8 mouse cellular contexts compared by ENCODE assay signal in the genomic region with DNA sequence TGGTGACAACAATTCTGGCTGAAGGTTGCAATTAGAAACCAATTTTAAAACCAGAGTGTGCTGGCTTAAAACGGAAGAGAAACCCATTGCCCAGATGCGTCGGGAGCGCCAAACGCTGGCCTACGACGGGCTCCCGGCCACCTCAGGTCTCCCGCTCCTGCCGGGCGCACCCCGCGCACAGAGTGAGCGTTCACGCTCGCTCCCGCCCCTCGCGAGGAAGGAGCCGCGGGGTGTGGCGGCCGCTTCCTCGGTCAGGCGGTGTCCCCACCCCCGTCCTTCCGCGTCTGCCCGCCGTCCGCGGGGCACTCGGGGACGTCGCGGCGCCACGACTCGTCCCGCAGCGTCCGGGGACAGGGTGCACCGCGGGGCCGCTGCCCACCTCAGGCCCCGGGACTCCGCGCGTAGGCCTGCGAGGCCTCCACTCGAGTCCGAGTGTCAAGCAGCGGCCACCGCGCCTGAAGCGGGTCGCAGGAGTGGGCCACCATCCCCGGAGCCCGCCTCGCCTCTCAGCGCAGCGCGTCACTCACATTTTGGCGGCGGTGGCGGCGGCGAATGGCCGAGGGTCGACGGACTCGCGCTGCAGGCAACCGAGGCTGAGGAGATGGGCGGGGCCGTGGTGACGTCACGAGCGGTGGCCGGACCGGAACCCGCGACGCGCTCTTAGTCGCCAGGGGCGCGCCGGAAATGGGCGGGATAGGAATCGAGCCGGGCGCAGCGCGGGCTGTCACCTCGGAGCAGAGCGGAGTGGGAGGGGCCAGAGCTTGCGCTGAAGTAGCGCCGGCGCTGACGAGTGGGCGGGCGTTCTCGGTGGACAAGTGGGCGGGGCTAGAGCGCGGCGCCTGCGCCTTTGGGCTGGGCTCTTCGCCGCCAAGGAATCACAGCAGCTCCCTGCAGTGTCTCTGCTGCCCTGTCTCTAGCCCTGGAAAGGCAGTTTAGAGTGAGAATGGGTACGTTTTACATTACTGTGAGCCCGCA. TPM values are rescaled to one million over a fixed set of nuclear protein-coding genes. Genes with fewer than 3 reads are reported as not detected.
DNase-seq lines count a peak whose midpoint lies in the region; ATAC-seq lines count a peak whose summit lies in the region.

A gene (minus strand): TSS at position 617 of the 975 bp plus-strand sequence.

- H3K4me1 ChIP-seq in hindbrain, embryonic 16.5 days (ENCODE audit: control insufficient read depth, insufficient read depth, low read depth, low read length), result peaks cover 12% of the 10 kb centered on the region

- peak within 1 kb of the TSS; percentile 96 for H3K27ac ChIP-seq in hindbrain, embryonic 16.5 days (ENCODE audit: low read depth, low read length)
- peak within 1 kb of the TSS; percentile 49 for H3K27ac ChIP-seq in macrophage

- peak within 1 kb of the TSS; percentile 80 for H3K4me2 ChIP-seq in hindbrain, embryonic 16.5 days (ENCODE audit: low read length)

- H3K9me3 ChIP-seq in hindbrain, embryonic 16.5 days (ENCODE audit: control insufficient read depth, low read length), result no peaks in the 10 kb centered on the region

- DNase-seq in WW6 (ENCODE audit: low read depth, low spot score), result peak; percentile 98
- DNase-seq in cerebellum, postnatal 4 days (ENCODE audit: low spot score in 2 of 2), result peak; percentile 99
- peak; percentile 98 for DNase-seq in gastrocnemius, adult 18-20 months (ENCODE audit: low spot score)
- peak; percentile 99 to 100 for DNase-seq in left cerebral cortex, adult 18-20 months (ENCODE audit: low spot score in 2 of 2)
- DNase-seq in right cerebral cortex, adult 18-20 months, result peak; percentile 99
- DNase-seq in urinary bladder, postnatal 10 days (ENCODE audit: low spot score), result peak; percentile 96

- peak within 1 kb of the TSS; percentile 96 for H3K9ac ChIP-seq in hindbrain, embryonic 16.5 days (ENCODE audit: low read depth, low read length)

- under 1% methylated on average over 114 of the region's 114 CpGs for WGBS in hindbrain, embryonic 16.5 days
- under 1% methylated on average over 109 of the region's 114 CpGs for WGBS in macrophage (ENCODE audit: missing documents)

- ATAC-seq in hindbrain, embryonic 16.5 days, result peak; percentile 99

- peaks cover 47% of the 10 kb centered on the region for H3K79me2 ChIP-seq in macrophage (ENCODE audit: inconsistent target)

- H3K4me3 ChIP-seq in hindbrain, embryonic 16.5 days (ENCODE audit: low read length), result peak within 1 kb of the TSS; percentile 95
- peak within 1 kb of the TSS; percentile 61 for H3K4me3 ChIP-seq in macrophage (ENCODE audit: inconsistent target)

- no peaks in the 10 kb centered on the region for H3K27me3 ChIP-seq in hindbrain, embryonic 16.5 days (replicated peaks; ENCODE audit: control insufficient read depth, insufficient read depth, low read length)

- peaks cover 15% of the 10 kb centered on the region for H3K36me3 ChIP-seq in hindbrain, embryonic 16.5 days (ENCODE audit: control insufficient read depth, insufficient read depth, low read length)
- peaks cover 9% of the 10 kb centered on the region; the same call in 1 of the 2 replicates for H3K36me3 ChIP-seq in macrophage (ENCODE audit: inconsistent target)

RNA-seq across cellular contexts. Expression of the gene that starts here (rescaled TPM):
- total RNA-seq in gastrocnemius, adult 18-20 months (2021), result 10 to 100 TPM; 48.0 to 49.0 TPM
- polyA plus RNA-seq in hindbrain, embryonic 16.5 days (2015; fragmentation: Nextera tagmentation; extraction: Ambion mirVana), result 54.6 and 55.7 TPM in 2 replicates
- total RNA-seq in left cerebral cortex, adult 18-20 months (2021), result 10 to 100 TPM; 28.6 to 28.8 TPM
- 10 to 100 TPM; 27.5 to 92.9 (median 64.6) TPM for total RNA-seq in macrophage (2018; cell fraction: chromatin; rRNA removed)
- total RNA-seq in macrophage (2018; cell fraction: cytosol; rRNA removed), result 100 to 1,000 TPM in 16 of 26 experiments, 10 to 100 TPM in 10; 87.6 to 140 (median 115) TPM
- 10 to 100 TPM; 37.3 to 88.4 (median 68.1) TPM for total RNA-seq in macrophage (2018; cell fraction: nucleus; rRNA removed)
- polyA plus RNA-seq in macrophage (2018), result 106 to 130 TPM (median 123 TPM) in 3 replicates

Comparison
In these comparisons a context has a peak if more than half of its experiments do, and no peak if none do; other contexts are left out.
1. Peak in every context shown above with its lines: DNase-seq, ATAC-seq, H3K4me3 ChIP-seq and H3K27ac ChIP-seq.